Mouse (Mus musculus): ENCODE measurements around the gene Coq10a. TPM values are rescaled to one million over a fixed set of nuclear protein-coding genes. Genes with fewer than 3 reads are reported as not detected.
A peak's percentile ranks its signal among the peaks of the same experiment; 100 is the strongest.

The Coq10a gene
- total and polyA plus RNA-seq, 2 experiments from 2014 or later: 42.8 to 56.4 TPM

DNA sequence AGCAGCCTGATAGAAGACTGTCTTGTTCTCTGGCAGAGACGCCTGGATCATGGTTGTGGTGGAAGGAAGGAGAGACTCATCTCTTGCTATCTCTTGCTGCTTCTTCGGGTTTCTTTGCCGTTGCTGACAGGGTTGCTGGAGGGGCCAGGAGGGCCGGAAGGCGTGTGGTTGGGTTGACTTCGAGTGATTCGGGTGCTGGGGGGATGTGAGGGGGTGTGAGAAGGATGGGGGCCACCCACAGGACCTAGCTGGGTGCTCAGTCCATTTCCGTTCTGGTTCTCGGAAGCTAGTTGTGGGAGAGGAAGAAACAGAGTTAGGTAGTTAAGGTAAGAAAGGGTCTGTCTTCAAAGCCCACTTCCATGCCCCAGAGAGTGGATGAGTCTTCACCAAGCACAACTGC is 32.8 kb upstream of the Coq10a start:
- H3K9ac ChIP-seq (replicated peaks; ENCODE audit: low read length, poor library complexity, severe bottlenecking): no peak overlapping the region
- H3K4me2 ChIP-seq (ENCODE audit: low read depth, low read length, poor library complexity, severe bottlenecking): no peak overlapping the region
- DNase-seq (ENCODE audit: low spot score) (no peak), ATAC-seq (ENCODE audit: low FRiP score) (no peak)
- TF ChIP-seq CTCF (IDR thresholded peaks at IDR 0.05): no peak
- no peaks in the 10 kb centered on the region for H3K27me3 ChIP-seq (ENCODE audit: insufficient read depth, low read length)
- H3K36me3 ChIP-seq (ENCODE audit: insufficient read depth, low read length): peaks cover 4% of the 10 kb centered on the region; the same call in 1 of the 2 replicates
- no peak overlapping the region for H3K27ac ChIP-seq (ENCODE audit: low read depth, low read length)
- 77% methylated on average over 9 of the region's 9 CpGs for WGBS
- H3K4me3 ChIP-seq (ENCODE audit: low read depth, low read length): no peak overlapping the region
- H3K4me1 ChIP-seq (ENCODE audit: insufficient read depth, low read length): no peaks in the 10 kb centered on the region
- no peaks in the 10 kb centered on the region for H3K9me3 ChIP-seq (ENCODE audit: low read length)

DNA sequence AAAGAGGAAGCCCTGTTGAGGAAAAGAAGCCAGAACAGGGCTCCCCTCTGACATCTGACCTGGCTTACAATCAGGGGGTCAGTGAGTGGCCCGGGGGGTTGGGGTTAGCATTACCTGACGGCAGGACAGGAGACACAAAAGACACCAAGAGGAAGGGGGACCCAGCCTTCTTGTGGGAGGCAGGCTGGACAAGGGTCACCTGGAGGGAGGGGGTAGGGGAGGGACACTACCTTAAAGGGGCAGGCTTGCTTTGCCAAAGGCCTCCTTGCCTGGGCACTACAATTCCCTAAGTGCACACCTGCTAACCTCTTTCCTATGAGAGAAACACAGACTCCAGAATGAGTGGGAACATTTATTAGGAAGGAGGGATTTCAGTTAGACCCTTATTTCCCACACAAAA is 32.3 kb upstream of the Coq10a start, which contains the start of gene Slc39a5:
Slc39a5 (minus strand) TSS at position 174 of the 400 bp plus-strand sequence.
- DNase-seq (ENCODE audit: low spot score) (no peak), ATAC-seq (ENCODE audit: low FRiP score) (no peak)
- Histone ChIP-seq H3K4me2 (ENCODE audit: low read depth, low read length, poor library complexity, severe bottlenecking) (no peak within 1 kb of the TSS), H3K36me3 (ENCODE audit: insufficient read depth, low read length) (peaks cover 3% of the 10 kb centered on the region; the same call in 1 of the 2 replicates), H3K4me1 (ENCODE audit: insufficient read depth, low read length) (no peaks in the 10 kb centered on the region), H3K9ac (replicated peaks; ENCODE audit: low read length, poor library complexity, severe bottlenecking) (no peak within 1 kb of the TSS), H3K4me3 (ENCODE audit: low read depth, low read length) (no peak within 1 kb of the TSS), H3K27ac (ENCODE audit: low read depth, low read length) (no peak within 1 kb of the TSS), H3K9me3 (ENCODE audit: low read length) (no peaks in the 10 kb centered on the region), H3K27me3 (ENCODE audit: insufficient read depth, low read length) (no peaks in the 10 kb centered on the region)
- WGBS: 23% methylated on average over 2 of the region's 2 CpGs
- TF ChIP-seq CTCF (IDR thresholded peaks at IDR 0.05): no peak

- ATAC-seq (ENCODE audit: low FRiP score): no peak
- Histone ChIP-seq H3K4me1 (ENCODE audit: insufficient read depth, low read length) (no peaks in the 10 kb centered on the region), H3K9me3 (ENCODE audit: low read length) (no peaks in the 10 kb centered on the region), H3K4me3 (ENCODE audit: low read depth, low read length) (no peak overlapping the region), H3K36me3 (ENCODE audit: insufficient read depth, low read length) (peaks cover 6% of the 10 kb centered on the region; the same call in 1 of the 2 replicates), H3K4me2 (ENCODE audit: low read depth, low read length, poor library complexity, severe bottlenecking) (no peak overlapping the region), H3K27ac (ENCODE audit: low read depth, low read length) (no peak overlapping the region), H3K9ac (replicated peaks; ENCODE audit: low read length, poor library complexity, severe bottlenecking) (no peak overlapping the region), H3K27me3 (ENCODE audit: insufficient read depth, low read length) (no peaks in the 10 kb centered on the region)
- no peak for DNase-seq (ENCODE audit: low spot score)
- WGBS: 31% methylated on average over 5 of the region's 5 CpGs
- no peak for TF ChIP-seq CTCF (IDR thresholded peaks at IDR 0.05)
These were observed 31.5 kb upstream of the Coq10a start for GRCm38 (mm10) chr10:128400338-128400737.

DNA sequence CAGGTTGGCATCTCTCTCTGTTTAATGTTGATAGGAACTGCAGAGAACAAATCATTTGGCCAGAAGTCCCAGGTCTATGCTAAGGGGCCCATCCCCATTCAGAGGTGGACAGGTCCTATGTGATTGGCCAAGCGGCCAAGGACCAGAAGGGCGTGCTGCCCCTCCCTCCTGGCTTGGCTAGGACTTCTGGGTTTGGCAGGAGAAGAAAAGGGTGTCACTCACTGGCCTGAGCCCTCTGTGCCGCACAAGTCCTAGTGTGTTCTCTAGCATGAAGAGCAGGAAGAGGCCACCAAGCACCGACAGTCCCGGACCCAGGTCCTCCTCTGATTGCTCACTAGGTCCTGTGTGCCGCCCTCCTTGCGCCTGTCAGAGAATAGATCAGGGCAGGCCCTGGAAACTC is 28.7 kb upstream of the Coq10a start:
- TF ChIP-seq CTCF (IDR thresholded peaks at IDR 0.05): no peak
- Histone ChIP-seq H3K36me3 (ENCODE audit: insufficient read depth, low read length) (peaks cover 22% of the 10 kb centered on the region), H3K4me2 (ENCODE audit: low read depth, low read length, poor library complexity, severe bottlenecking) (no peak overlapping the region), H3K27me3 (ENCODE audit: insufficient read depth, low read length) (no peaks in the 10 kb centered on the region), H3K4me3 (ENCODE audit: low read depth, low read length) (no peak overlapping the region), H3K9ac (replicated peaks; ENCODE audit: low read length, poor library complexity, severe bottlenecking) (0 out of 2 replicates have a peak overlapping the region, but pooled peaks have one; percentile 19), H3K4me1 (ENCODE audit: insufficient read depth, low read length) (no peaks in the 10 kb centered on the region), H3K9me3 (ENCODE audit: low read length) (no peaks in the 10 kb centered on the region), H3K27ac (ENCODE audit: low read depth, low read length) (no peak overlapping the region)
- peak; percentile 34 for DNase-seq (ENCODE audit: low spot score)
- peak; percentile 21 for ATAC-seq (ENCODE audit: low FRiP score)
- WGBS: 46% methylated on average over 7 of the region's 7 CpGs

GRCm38 (mm10) chr10:128396716-128397264 is 28.0 kb upstream of the Coq10a start:
- no peak overlapping the region for H3K27ac ChIP-seq (ENCODE audit: low read depth, low read length)
- H3K4me2 ChIP-seq (ENCODE audit: low read depth, low read length, poor library complexity, severe bottlenecking): no peak overlapping the region
- WGBS: 69% methylated on average over 10 of the region's 10 CpGs
- DNase-seq (ENCODE audit: low spot score) (no peak), ATAC-seq (ENCODE audit: low FRiP score) (no peak)
- no peaks in the 10 kb centered on the region for H3K27me3 ChIP-seq (ENCODE audit: insufficient read depth, low read length)
- peaks cover 29% of the 10 kb centered on the region for H3K36me3 ChIP-seq (ENCODE audit: insufficient read depth, low read length)
- no peak overlapping the region for H3K9ac ChIP-seq (replicated peaks; ENCODE audit: low read length, poor library complexity, severe bottlenecking)
- TF ChIP-seq CTCF (IDR thresholded peaks at IDR 0.05): no peak
- H3K4me1 ChIP-seq (ENCODE audit: insufficient read depth, low read length): no peaks in the 10 kb centered on the region
- H3K4me3 ChIP-seq (ENCODE audit: low read depth, low read length): no peak overlapping the region
- H3K9me3 ChIP-seq (ENCODE audit: low read length): no peaks in the 10 kb centered on the region

DNA sequence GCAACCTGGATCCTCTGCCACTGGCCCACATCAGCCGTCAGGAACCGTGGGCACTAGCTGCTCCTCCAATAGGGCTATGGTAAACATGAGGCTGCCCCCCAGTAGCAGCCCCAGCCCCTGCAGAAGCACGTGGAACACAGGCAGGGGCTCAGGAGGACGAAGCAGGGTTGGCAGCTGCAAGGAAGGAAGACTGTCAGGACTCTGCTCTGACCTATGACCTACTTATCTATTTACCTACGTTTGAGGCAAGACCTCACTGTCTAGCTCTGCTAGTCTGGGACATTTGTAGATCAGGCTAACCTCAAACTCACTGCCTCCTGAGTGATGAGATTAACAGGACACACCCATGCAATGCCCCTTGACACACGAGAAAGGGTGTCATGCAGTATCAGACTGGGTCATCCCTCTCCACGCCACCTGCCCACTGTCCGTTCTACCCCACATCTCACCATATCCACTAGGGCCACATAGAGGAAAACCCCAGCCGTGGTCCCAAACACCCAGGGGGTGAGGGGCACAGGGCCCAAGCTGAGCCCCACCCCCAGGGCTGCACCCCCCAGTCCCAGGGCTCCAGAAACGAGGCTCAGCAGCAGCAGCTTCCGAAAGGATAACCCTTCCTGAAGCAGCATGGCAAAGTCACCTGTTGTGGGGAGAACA is 27.3 kb upstream of the Coq10a start:
- no peak overlapping the region for H3K27ac ChIP-seq (ENCODE audit: low read depth, low read length)
- no peak overlapping the region for H3K4me3 ChIP-seq (ENCODE audit: low read depth, low read length)
- no peak for ATAC-seq (ENCODE audit: low FRiP score)

More for the DNA sequence above, 27.3 kb upstream of the Coq10a start:
- DNase-seq (ENCODE audit: low spot score): no peak
- no peaks in the 10 kb centered on the region for H3K27me3 ChIP-seq (ENCODE audit: insufficient read depth, low read length)
- no peaks in the 10 kb centered on the region for H3K9me3 ChIP-seq (ENCODE audit: low read length)
- H3K36me3 ChIP-seq (ENCODE audit: insufficient read depth, low read length): peaks cover 35% of the 10 kb centered on the region
- 67% methylated on average over 11 of the region's 11 CpGs for WGBS
- no peak overlapping the region for H3K4me2 ChIP-seq (ENCODE audit: low read depth, low read length, poor library complexity, severe bottlenecking)
- no peak overlapping the region for H3K9ac ChIP-seq (replicated peaks; ENCODE audit: low read length, poor library complexity, severe bottlenecking)
- no peak for TF ChIP-seq CTCF (IDR thresholded peaks at IDR 0.05)
- H3K4me1 ChIP-seq (ENCODE audit: insufficient read depth, low read length): no peaks in the 10 kb centered on the region

All from midbrain, postnatal 0 days (tissue).